Mouse (Mus musculus) olfactory bulb, adult 2 months (tissue): ENCODE measurements at regions not wholly inside any gene's neighbourhood (a gene's known extent, or its start where the extent isn't known, plus 50 kb on each side); places are given as distances from the start of the nearest gene placed in this dataset.

ENCODE experiments used
- H3K27ac ChIP-seq: fragments of 200-500 bp; 2 replicates; pipeline ENCODE4 v1.5.1; 2012; ENCODE audit warnings: low read depth, low read length; ENCODE audit not compliant: insufficient read depth
- H3K4me1 ChIP-seq: fragments of 200-500 bp; 2 replicates; pipeline ENCODE4 v1.6.1; 2012; ENCODE audit warnings: low read length; ENCODE audit not compliant: control insufficient read depth, insufficient read depth
- H3K4me3 ChIP-seq: fragments of 200-500 bp; 2 replicates; pipeline ENCODE4 v1.5.1; 2012; ENCODE audit warnings: mild to moderate bottlenecking, low read depth, low read length, moderate library complexity; ENCODE audit not compliant: insufficient read depth
- CTCF ChIP-seq: fragments of 200-500 bp; IDR thresholded peaks from 2 replicates; pipeline ENCODE4 v1.5.1; 2012; ENCODE audit warnings: low read depth, mild to moderate bottlenecking, low read length, moderate library complexity; ENCODE audit not compliant: insufficient read depth
- POLR2A ChIP-seq: fragments of 200-500 bp; IDR thresholded peaks from 2 replicates; pipeline ENCODE4 v1.6.1; 2012; ENCODE audit warnings: mild to moderate bottlenecking, low read depth, low read length, moderate library complexity; ENCODE audit not compliant: insufficient read depth
- WGBS: fragments of 180-500 bp; shearing (Covaris S2); methylation state at CpG from one replicate; pipeline ENCODE4 v1.1.7; 2018; 5-methylcytosine and 5-hydroxymethylcytosine counted together

DNA sequence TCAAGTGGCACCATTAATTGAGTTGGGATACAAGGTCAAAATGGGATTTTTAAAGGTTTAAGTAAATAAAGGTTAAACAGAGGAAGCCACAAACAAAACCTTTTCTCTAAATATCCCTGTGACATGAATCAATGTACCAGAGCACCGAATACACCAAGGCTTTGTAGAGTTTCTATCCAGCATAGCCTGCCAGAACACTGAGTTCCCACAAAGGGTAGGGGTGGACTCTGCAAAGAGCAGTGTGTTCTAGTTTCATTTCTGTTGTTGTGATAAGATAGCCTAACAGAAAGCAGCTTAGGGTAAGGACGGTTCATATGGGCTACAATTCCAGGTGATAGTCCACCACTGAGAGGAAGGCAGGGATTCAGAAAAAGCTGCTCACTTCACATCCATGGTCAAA, 233.0 kb upstream of the Tgfbr2 start:
- no peak overlapping the region for H3K27ac ChIP-seq
- WGBS: 64% methylated on average over 2 of the region's 2 CpGs
- no peak overlapping the region for H3K4me3 ChIP-seq
- no peak for TF ChIP-seq POLR2A
- TF ChIP-seq CTCF: no peak
- no peaks in the 10 kb centered on the region for H3K4me1 ChIP-seq

DNA sequence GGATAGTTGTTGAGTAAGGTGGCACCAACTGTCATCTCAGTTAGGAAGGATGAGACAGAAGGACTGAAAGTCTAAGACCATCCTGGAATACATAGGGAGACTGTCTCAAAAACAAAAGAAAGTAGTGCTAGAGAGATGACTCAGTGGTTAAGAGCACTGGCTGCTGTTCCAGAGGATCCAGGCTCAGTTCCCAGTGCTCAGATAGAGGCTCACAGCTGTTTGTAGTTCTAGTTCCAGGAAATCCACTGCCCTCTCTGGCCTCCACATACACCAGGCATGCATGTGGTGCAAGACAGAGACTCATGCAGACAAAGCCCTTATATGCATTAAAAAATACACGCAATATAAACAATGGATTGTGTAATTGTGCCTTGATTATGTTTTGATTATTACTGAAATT, 229.9 kb upstream of the Tgfbr2 start:
- Histone ChIP-seq H3K27ac (no peak overlapping the region), H3K4me3 (no peak overlapping the region), H3K4me1 (no peaks in the 10 kb centered on the region)
- no peak for TF ChIP-seq CTCF
- no peak for TF ChIP-seq POLR2A
- WGBS: 100% methylated on average over 1 of the region's 1 CpGs

DNA sequence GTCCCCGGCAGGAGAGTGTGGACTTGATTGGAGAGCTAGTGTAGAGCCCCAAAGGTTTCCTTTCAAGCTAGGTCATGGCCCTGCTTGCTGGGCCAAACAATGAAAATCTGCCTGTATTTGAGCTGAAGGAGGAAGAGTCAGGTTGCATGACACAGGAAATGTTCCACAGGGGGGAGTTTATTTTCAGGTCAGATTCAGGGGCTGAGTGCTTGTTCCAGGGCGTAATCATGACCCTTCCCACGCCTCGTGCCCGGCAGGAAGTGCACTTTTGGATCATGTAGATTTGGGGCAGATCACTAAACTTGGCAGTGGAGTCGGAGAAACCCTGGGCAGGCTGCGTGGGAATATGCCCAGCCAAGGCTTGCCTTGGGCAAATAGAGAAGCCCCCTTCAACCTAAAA, 226.7 kb upstream of the Tgfbr2 start:
- Histone ChIP-seq H3K4me3 (no peak overlapping the region), H3K4me1 (no peaks in the 10 kb centered on the region), H3K27ac (no peak overlapping the region)
- WGBS: 76% methylated on average over 7 of the region's 7 CpGs
- TF ChIP-seq CTCF (no peak), POLR2A (no peak)

DNA sequence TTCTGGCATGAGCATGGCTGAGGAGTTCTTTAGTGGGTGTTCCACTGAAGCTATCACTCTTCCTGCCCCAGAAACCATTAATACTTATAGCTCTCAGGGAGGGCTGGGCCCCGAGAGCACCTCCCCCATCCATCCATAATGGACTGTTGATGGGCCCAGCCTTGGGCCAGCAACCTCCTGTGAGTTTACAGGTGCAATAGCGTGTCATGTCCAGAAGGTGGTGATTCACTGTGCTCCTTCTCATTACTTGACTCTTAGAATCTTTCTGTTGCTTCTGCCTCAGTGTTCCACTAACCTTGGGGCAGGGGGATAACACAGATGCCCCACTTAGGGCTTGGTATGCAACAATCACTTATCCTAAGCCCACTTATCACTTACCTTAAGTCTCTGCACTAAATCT, 225.1 kb upstream of the Tgfbr2 start:
- TF ChIP-seq POLR2A: no peak
- no peak for TF ChIP-seq CTCF
- Histone ChIP-seq H3K4me1 (no peaks in the 10 kb centered on the region), H3K27ac (no peak overlapping the region), H3K4me3 (no peak overlapping the region)
- WGBS: 76% methylated on average over 2 of the region's 2 CpGs

DNA sequence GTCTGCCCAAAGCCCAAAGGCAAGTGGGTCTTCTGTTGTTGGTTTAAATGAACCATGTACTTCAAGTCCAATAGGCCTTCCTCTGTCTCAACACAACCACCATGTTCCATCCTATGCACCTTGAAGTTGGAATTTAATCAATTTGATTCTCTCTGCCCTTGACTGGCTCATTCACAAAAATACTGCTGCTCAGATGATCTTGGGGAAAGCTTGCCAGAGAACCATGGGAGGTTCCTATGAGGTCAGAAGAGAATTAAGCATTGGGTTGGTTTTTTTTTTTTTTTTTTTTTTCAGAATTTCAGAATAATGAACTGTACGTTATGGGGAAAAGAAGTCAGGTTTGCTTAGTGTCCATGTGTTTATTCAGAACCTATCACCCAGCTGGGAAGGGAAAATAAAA, 224.1 kb upstream of the Tgfbr2 start:
- TF ChIP-seq POLR2A: no peak
- no peak for TF ChIP-seq CTCF
- Histone ChIP-seq H3K4me1 (no peaks in the 10 kb centered on the region), H3K4me3 (no peak overlapping the region), H3K27ac (no peak overlapping the region)
- WGBS: 96% methylated on average over 1 of the region's 1 CpGs

DNA sequence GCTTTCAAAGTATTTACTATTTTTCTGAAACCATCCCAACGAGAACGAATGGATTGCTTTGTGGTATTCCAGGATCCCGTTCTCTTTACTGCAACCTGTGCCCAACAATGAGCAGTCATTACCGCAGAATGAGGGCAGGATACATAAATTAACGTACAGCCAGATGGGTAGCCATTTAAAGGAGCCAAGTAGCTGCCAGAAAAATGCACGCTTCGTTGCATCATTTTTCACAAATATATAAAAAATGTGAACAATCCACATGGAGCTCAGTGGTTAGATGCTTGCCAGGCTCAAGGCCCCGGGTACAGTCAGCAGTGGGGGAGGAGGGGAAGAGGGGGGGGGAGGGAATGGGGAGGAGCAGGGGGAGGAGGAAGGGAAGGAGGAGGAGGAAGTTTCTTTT, 217.1 kb upstream of the Tgfbr2 start:
- Histone ChIP-seq H3K4me3 (no peak overlapping the region), H3K27ac (no peak overlapping the region), H3K4me1 (no peaks in the 10 kb centered on the region; the same call in 1 of the 2 replicates)
- 44% methylated on average over 8 of the region's 8 CpGs for WGBS
- TF ChIP-seq POLR2A (no peak), CTCF (no peak)

DNA sequence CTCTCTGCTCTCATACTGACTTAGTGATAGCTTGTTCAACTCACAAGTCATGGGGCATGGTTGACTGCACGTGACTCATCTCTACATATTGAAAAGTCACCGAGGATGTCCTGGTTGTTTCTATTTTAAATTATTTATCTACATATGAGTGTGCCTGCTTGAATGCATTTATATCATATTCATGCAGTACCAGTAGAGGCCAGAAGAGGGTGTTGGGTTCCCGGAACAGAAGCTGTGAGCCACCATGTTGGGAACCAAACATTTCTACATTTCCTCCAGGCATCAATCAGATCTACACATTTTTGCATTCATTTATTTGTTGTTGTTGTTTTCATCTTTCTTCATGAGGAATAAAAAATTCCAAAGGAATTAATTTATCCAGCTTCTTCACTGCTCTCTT, 214.6 kb upstream of the Tgfbr2 start:
- H3K4me1 ChIP-seq: no peaks in the 10 kb centered on the region; the same call in 1 of the 2 replicates
- TF ChIP-seq CTCF: no peak
- H3K4me3 ChIP-seq: no peak overlapping the region
- 84% methylated on average over 3 of the region's 3 CpGs for WGBS
- no peak overlapping the region for H3K27ac ChIP-seq

DNA sequence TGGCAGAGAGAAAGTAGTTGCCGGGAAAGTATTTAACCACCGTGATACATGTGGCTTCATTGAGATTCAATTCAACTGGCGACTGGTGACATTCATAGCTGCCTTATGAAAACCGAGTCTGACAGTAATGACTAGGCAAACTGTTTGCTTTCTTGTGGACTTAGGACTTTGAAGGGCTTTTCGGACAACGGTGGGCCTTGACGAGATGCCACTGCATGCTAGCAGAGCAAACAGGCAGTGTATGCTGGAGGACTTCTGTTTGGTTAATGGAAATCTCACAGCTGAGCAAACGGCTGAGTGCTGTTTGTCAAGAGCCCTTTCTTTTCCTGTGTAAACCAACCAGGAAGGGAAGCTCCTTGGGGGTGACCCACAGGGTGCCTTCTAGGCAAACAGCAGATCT, 213.7 kb upstream of the Tgfbr2 start:
- TF ChIP-seq CTCF (no peak), POLR2A (no peak)
- H3K4me1 ChIP-seq: peaks cover under 1% of the 10 kb centered on the region
- H3K27ac ChIP-seq: no peak overlapping the region
- 67% methylated on average over 8 of the region's 8 CpGs for WGBS
- no peak overlapping the region for H3K4me3 ChIP-seq

DNA sequence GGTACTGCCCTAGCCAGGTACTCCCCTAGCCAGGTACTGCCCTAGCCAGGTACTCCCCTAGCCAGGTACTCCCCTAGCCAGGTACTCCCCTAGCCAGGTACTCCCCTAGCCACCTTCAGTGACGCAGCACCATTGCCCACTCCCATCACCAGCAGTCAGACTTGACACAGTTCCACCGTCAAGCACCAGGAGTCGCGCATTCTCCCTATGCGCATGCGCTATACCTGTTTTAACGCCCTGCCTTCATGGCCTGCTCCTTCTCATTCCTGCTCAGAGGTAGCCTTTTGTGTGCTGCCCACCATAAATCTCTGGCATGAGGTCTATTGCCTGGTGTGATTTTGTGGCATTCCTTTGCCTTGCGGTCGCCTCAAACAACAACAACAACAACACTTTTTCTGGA, 212.9 kb upstream of the Tgfbr2 start:
- Histone ChIP-seq H3K4me1 (peaks cover 3% of the 10 kb centered on the region), H3K27ac (no peak overlapping the region), H3K4me3 (no peak overlapping the region)
- TF ChIP-seq CTCF (no peak), POLR2A (no peak)
- 95% methylated on average over 9 of the region's 9 CpGs for WGBS

DNA sequence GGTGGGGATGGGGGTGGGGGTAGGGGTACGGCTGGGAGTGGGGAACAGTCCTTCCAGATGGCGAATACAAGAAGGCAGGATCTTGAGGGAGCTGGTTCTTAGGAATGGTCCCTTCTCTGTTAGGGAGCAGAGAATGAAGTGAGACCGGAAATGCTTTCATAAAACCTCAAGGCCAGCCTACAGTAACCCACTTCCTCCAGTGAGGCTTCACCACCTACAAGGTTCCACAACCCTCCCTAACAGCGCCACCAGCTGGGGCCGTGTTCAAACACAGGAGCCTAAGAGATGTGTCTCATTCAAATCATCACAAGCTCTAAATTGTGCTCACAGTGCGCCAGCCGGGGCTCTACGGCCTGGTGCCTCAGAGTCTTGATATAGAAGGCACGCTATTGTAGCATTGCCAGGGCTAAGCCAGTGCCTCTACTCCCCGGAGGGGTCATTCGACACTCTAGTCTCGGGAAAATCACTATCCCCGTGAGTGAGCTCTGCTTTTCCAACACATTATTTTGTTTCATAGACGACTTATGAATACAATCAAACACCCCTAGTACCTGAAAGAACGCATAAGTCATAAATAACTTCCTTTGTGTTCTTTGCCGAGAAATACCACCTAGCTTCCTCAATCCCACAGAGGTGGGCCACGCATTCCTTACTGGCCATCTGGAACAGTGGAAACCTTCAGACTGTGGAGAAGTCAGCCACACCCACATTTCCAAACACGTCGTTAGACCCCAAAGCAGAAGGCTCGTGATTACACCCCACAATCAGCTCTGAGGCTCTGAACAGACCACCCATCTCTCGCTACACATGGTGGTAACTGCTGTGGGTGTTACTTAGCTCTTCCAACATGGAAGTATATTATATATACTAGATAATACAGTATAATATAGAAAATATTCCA, 209.3 kb upstream of the Tgfbr2 start:
- WGBS: 66% methylated on average over 21 of the region's 21 CpGs
- TF ChIP-seq POLR2A (no peak), CTCF (no peak)
- Histone ChIP-seq H3K27ac (no peak overlapping the region), H3K4me3 (no peak overlapping the region), H3K4me1 (peaks cover 3% of the 10 kb centered on the region)
